Mouse (Mus musculus): ENCODE results near the gene Snrpa1. TPM values are rescaled to one million over a fixed set of nuclear protein-coding genes. Genes with fewer than 3 reads are reported as not detected.
A peak's percentile ranks its signal among the peaks of the same experiment; 100 is the strongest.
"Not testable (repeated sequence)": the region's sequence is repeated elsewhere in the genome, so short reads cannot be mapped to it uniquely, and the experiment has no call there.

Snrpa1 gene
- polyA plus RNA-seq, 1 experiment from 2014 or later = 118 TPM

- ATAC-seq (ENCODE audit: low FRiP score, low read depth) = no peak
Measured at GRCm38 (mm10) chr7:66046921-66047918, 11.6 kb upstream of the Snrpa1 start.

DNA sequence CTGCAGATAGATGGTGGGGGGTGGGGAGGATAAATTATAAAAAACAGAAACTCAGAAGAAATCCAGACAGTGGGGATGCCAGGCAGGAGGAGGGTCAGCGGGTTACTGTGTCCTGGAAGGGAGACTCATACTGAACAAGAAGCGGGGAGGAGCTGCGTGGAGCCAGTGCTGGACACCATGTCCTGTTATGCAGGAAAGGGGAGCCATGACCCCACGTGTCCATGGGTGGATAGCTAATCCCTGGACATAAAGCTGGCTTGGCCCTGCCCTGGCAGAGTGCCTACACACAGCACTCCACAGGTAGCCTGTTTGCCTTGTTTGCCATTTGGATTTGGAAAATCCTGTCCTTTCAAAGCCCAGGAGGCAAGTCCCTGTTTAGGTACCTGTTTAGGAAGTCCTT is 10.8 kb upstream of the Snrpa1 start:
- no peak overlapping the region for H3K9ac ChIP-seq
- H3K27me3 ChIP-seq = no peaks in the 10 kb centered on the region
- 81% methylated on average over 4 of the region's 4 CpGs for WGBS
- no peaks in the 10 kb centered on the region for H3K9me3 ChIP-seq
- no peak overlapping the region for H3K4me3 ChIP-seq
- no peak overlapping the region for H3K27ac ChIP-seq (replicated peaks)
- no peak overlapping the region for H3K4me2 ChIP-seq
- no peak for ATAC-seq (ENCODE audit: low FRiP score, low read depth)
- no peaks in the 10 kb centered on the region for H3K36me3 ChIP-seq
- H3K4me1 ChIP-seq (replicated peaks) = peaks cover 36% of the 10 kb centered on the region

More at GRCm38 (mm10) chr7:66046921-66047918, 11.6 kb upstream of the Snrpa1 start:
- Histone ChIP-seq H3K9ac (no peak overlapping the region), H3K27ac (replicated peaks) (no peak overlapping the region), H3K27me3 (no peaks in the 10 kb centered on the region), H3K4me2 (no peak overlapping the region), H3K36me3 (no peaks in the 10 kb centered on the region), H3K4me3 (no peak overlapping the region), H3K4me1 (replicated peaks) (peaks cover 36% of the 10 kb centered on the region), H3K9me3 (no peaks in the 10 kb centered on the region)
- WGBS = 62% methylated on average over 17 of the region's 17 CpGs

- WGBS = 84% methylated on average over 12 of the region's 12 CpGs
Measured at GRCm38 (mm10) chr7:66048446-66049230, 10.2 kb upstream of the Snrpa1 start.

GRCm38 (mm10) chr7:66053946-66054483 is 4.8 kb upstream of the Snrpa1 start:
- Histone ChIP-seq H3K4me1 (replicated peaks) (no peaks in the 10 kb centered on the region), H3K27ac (replicated peaks) (no peak overlapping the region), H3K27me3 (0 out of 2 replicates have a peak, but pooled peaks cover 5% of the 10 kb centered on the region), H3K9me3 (no peaks in the 10 kb centered on the region), H3K36me3 (no peaks in the 10 kb centered on the region), H3K4me2 (no peak overlapping the region), H3K4me3 (no peak overlapping the region), H3K9ac (no peak overlapping the region)
- WGBS = 89% methylated on average over 4 of the region's 4 CpGs
- ATAC-seq (ENCODE audit: low FRiP score, low read depth) = no peak

More at GRCm38 (mm10) chr7:66048446-66049230, 10.2 kb upstream of the Snrpa1 start:
- no peak overlapping the region for H3K9ac ChIP-seq
- ATAC-seq (ENCODE audit: low FRiP score, low read depth) = no peak
- H3K27ac ChIP-seq (replicated peaks) = no peak overlapping the region
- H3K36me3 ChIP-seq = no peaks in the 10 kb centered on the region
- peaks cover 30% of the 10 kb centered on the region for H3K4me1 ChIP-seq (replicated peaks)
- H3K27me3 ChIP-seq = no peaks in the 10 kb centered on the region
- no peaks in the 10 kb centered on the region for H3K9me3 ChIP-seq
- H3K4me3 ChIP-seq = no peak overlapping the region
- no peak overlapping the region for H3K4me2 ChIP-seq

DNA sequence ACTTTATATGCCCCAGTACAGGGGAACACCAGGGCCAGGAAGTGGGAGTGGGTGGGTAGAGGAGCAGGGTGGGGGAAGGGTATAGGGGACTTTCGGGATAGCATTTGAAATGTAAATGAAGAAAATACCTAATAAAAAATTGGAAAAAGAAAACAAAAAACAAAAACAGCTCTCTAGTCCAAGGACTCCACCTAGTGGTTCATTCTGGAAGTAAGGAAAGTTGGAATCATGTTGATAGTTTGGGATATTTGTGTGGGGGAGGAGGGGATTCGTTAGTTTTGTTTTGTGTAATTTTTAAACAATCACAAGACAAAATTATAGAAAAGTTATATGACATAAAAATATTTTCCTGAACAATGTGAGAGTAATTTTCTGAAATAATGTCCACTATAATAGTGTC is 3.4 kb upstream of the Snrpa1 start:
- H3K36me3 ChIP-seq; H3K9me3 ChIP-seq; H3K4me1 ChIP-seq (replicated peaks); H3K27me3 ChIP-seq; H3K9ac ChIP-seq; ATAC-seq (ENCODE audit: low FRiP score, low read depth); H3K4me2 ChIP-seq; H3K27ac ChIP-seq (replicated peaks); H3K4me3 ChIP-seq: not testable (repeated sequence)
- 15% methylated on average over 2 of the region's 2 CpGs for WGBS

DNA sequence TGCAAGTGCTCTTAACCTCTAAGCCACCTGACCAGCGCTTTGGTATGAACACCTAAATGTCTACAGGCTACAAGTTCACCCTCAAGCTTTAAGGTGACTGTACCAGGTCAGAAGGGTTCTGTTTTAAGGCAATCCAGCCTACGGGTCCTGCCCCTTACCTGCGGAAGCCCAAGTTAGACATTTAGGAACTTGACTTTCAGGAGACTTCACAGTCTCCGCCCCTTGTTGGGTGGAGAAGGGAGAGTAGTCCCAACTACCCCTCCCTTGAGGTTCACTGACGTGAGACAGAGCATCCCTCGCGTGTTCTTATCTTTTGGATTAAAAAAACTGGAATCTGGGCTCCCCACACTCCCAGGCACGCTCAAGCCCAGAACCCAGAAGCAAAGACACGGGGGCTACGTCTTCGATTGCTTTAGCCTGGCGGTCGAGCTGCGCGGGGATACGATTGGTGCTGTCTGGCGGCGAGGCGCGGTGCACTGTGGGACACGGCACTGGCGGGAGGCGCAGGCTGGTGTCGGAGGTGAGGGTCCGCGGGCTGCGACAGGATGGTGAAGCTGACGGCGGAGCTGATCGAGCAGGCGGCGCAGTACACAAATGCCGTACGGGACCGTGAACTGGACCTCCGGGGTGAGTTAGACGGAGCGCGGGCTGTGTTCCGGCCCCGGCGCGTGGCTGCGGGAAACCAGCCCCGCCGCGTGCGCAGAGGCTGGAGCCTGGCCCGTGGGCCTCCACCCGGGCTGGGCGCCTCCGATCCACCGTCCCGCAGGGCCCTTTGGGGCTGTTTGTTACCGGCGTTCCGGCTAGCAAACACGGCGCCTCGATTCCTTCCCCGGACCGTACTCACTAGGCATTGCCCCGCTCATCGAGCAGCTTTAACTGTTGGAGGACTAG is 1.5 kb downstream of the Snrpa1 start:
- peaks cover 22% of the 10 kb centered on the region for H3K36me3 ChIP-seq
- H3K4me2 ChIP-seq = peak overlapping the region; percentile 89
- peak; percentile 94 for ATAC-seq (ENCODE audit: low FRiP score, low read depth)
- WGBS = 1% methylated on average over 64 of the region's 64 CpGs
- H3K27me3 ChIP-seq = 0 out of 2 replicates have a peak, but pooled peaks cover 5% of the 10 kb centered on the region
- peak overlapping the region; percentile 78 for H3K9ac ChIP-seq
- peaks cover 20% of the 10 kb centered on the region for H3K4me1 ChIP-seq (replicated peaks)
- H3K27ac ChIP-seq (replicated peaks) = peak overlapping the region; percentile 76
- no peaks in the 10 kb centered on the region for H3K9me3 ChIP-seq
- peak overlapping the region; percentile 86 for H3K4me3 ChIP-seq

DNA sequence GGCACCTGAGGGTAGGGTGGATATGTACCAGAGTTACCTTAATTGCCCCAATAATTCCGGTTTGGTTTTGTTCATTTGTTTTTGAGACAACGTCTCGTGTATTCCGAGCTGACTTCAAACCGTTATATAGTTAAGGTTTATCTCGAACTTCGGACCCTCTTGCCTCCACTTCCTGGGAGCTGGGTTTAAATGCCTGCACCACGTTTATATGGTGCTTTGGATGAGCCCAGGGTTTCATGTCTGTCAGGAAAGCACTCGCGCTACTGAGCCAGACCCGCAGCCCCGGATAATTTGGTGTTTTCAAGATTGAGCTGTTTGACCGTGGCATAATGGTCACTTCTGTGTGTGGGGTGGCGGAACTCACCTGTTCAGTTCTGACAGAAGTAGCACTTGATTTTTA is 2.3 kb downstream of the Snrpa1 start:
- Histone ChIP-seq H3K27me3 (0 out of 2 replicates have a peak, but pooled peaks cover 5% of the 10 kb centered on the region), H3K36me3 (peaks cover 28% of the 10 kb centered on the region), H3K4me3 (peak overlapping the region; percentile 86), H3K4me2 (peak overlapping the region; percentile 89), H3K9ac (peak overlapping the region; percentile 78), H3K9me3 (no peaks in the 10 kb centered on the region), H3K4me1 (replicated peaks) (peaks cover 20% of the 10 kb centered on the region), H3K27ac (replicated peaks) (no peak overlapping the region)
- ATAC-seq (ENCODE audit: low FRiP score, low read depth) = no peak
- 2% methylated on average over 14 of the region's 14 CpGs for WGBS

DNA sequence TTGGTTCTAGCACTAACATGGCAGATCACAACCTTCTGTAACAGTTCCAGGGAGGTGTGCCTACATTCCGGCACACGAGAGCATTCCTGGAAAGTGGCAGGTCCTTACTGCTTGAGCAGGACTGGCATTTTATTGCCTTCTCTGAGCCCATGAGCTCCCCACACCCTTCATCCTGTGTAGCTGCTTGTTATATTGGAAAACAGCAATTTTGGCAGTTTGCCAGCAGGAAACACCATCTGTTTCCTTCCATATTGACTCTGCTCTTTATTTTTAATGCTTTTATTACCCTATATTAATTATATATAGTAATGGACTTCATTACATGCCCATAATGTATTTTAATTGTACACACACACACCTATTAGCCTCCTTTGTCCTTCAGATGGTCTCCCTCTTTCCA is 17.6 kb downstream of the Snrpa1 start:
- Histone ChIP-seq H3K4me2 (no peak overlapping the region), H3K27ac (replicated peaks) (no peak overlapping the region), H3K4me1 (replicated peaks) (peaks cover 22% of the 10 kb centered on the region), H3K9me3 (no peaks in the 10 kb centered on the region), H3K36me3 (peaks cover 44% of the 10 kb centered on the region), H3K9ac (no peak overlapping the region), H3K4me3 (no peak overlapping the region), H3K27me3 (no peaks in the 10 kb centered on the region)
- 62% methylated on average over 2 of the region's 2 CpGs for WGBS
- ATAC-seq (ENCODE audit: low FRiP score, low read depth) = no peak

GRCm38 (mm10) chr7:66079364-66080230 is 20.8 kb downstream of the Snrpa1 start, which contains the start of gene Selenos:
Selenos (plus strand) TSS chr7:66079649.
- Histone ChIP-seq H3K9ac (peak within 1 kb of the TSS; percentile 53), H3K36me3 (peaks cover 38% of the 10 kb centered on the region), H3K27me3 (no peaks in the 10 kb centered on the region), H3K4me1 (replicated peaks) (peaks cover 26% of the 10 kb centered on the region), H3K9me3 (no peaks in the 10 kb centered on the region), H3K4me3 (peak within 1 kb of the TSS; percentile 60), H3K4me2 (peak within 1 kb of the TSS; percentile 74), H3K27ac (replicated peaks) (peak within 1 kb of the TSS; percentile 83)
- ATAC-seq (ENCODE audit: low FRiP score, low read depth) = peak; percentile 100
- under 1% methylated on average over 62 of the region's 65 CpGs for WGBS

DNA sequence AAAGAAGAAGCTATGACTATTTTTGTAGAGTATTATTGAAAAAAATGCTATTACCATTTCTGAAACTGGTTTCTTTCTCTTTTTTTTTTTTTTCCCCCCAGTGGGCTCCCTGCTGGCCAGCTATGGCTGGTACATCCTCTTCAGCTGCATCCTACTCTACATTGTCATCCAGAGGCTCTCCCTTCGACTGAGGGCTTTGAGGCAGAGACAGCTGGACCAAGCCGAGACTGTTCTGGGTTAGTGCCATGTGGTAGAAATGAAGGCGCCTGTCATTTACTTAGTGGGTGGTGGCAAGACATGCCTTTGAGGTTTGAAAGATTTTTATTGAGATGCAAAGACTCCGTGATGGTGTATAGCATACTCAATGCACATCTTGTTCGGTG is 21.4 kb downstream of the Snrpa1 start:
- H3K9me3 ChIP-seq = no peaks in the 10 kb centered on the region
- peak overlapping the region; percentile 60 for H3K4me3 ChIP-seq
- peaks cover 26% of the 10 kb centered on the region for H3K4me1 ChIP-seq (replicated peaks)
- ATAC-seq (ENCODE audit: low FRiP score, low read depth) = no peak
- H3K4me2 ChIP-seq = peak overlapping the region; percentile 74
- peak overlapping the region; percentile 53 for H3K9ac ChIP-seq
- H3K27me3 ChIP-seq = no peaks in the 10 kb centered on the region
- peaks cover 38% of the 10 kb centered on the region for H3K36me3 ChIP-seq
- WGBS = 34% methylated on average over 5 of the region's 5 CpGs
- peak overlapping the region; percentile 76 for H3K27ac ChIP-seq (replicated peaks)
